Mouse (Mus musculus): Measurements from ENCODE around the gene Cx3cr1.

GRCm38 (mm10) chr9:119984536-119985011, 85.1 kb downstream of the Cx3cr1 start, which contains the start of gene Csrnp1:
- no peak for TF ChIP-seq POLR2A (IDR thresholded peaks at IDR 0.05; ENCODE audit: control insufficient read depth, extremely low read depth, insufficient read depth, low read length, poor library complexity)
- TF ChIP-seq CTCF (IDR thresholded peaks at IDR 0.05; ENCODE audit: borderline replicate concordance, control insufficient read depth, extremely low read depth, insufficient read depth, low read length, poor library complexity) = no peak
